Mouse (Mus musculus): Measurements from ENCODE around the gene Mns1.

- TF ChIP-seq CTCF (conservative IDR thresholded peaks at IDR 0.05; ENCODE audit: low read length) (no peak), NANOG (IDR thresholded peaks at IDR 0.05; ENCODE audit: borderline replicate concordance, low read length) (no peak), POU5F1 (IDR thresholded peaks at IDR 0.05; ENCODE audit: borderline replicate concordance, low read length) (no peak)
Measured at GRCm38 (mm10) chr9:72418443-72418842, 19.4 kb upstream of the Mns1 start.

Data from E14TG2a.4 (cell line).